Mouse (Mus musculus) heart, postnatal 36 days (tissue): ENCODE results near the gene Rgl2. TPM values are rescaled to one million over a fixed set of nuclear protein-coding genes. Genes with fewer than 3 reads are reported as not detected.
A peak's percentile ranks its signal among the peaks of the same experiment; 100 is the strongest.
"Not testable (repeated sequence)": the region's sequence is repeated elsewhere in the genome, so short reads cannot be mapped to it uniquely, and the experiment has no call there.

ENCODE experiments used
- DNase-seq, 2 experiments: peaks; one replicate each; pipeline ENCODE4 v3.0.0; 2021 to 2022
- intact Hi-C: fragments of 180-260 bp; cut with DNase I; formaldehyde crosslinking; loops from one replicate; pipeline ENCODE4 v1.15.1; 2025
- total RNA-seq, 2 experiments: library from RNA; stranded (reverse); gene quantifications; 2 replicates each; pipeline ENCODE4 v1.2.3; 2021

Rgl2 gene
- total RNA-seq, 2 experiments from 2014 or later, result 38.7 TPM

GRCm38 (mm10) chr17:33903911-33904651, 25.3 kb upstream of the Rgl2 start:
- intact Hi-C loops, result loop anchor here (2.0 kb wide), 1 partner anchor 17 kb away; no protein-coding TSS in a partner anchor
- not testable (repeated sequence) for DNase-seq

DNA sequence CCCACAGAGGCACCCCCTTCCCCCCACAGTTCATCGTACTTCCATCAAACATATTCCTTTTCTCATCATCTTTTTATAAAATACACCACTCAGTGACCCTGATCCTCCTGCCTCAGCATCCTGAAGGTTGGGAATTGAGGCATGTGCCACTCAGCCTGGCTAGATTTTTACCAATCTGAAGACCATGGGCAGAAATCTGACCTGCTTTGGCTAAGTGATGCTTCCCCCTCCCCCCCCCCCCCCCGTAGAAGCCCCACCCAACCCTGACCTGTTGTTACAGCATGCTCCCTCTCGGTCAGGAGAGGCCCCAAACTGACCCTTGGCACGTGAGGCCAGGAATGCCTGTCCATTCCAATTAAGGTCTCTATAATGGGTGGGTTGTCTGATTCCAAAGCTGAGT, 24.5 kb upstream of the Rgl2 start, which contains the start of gene Platr17:
Platr17 (plus strand) TSS at position 301 of the 400 bp plus-strand sequence.
- intact Hi-C loops, DNase-seq: not testable (repeated sequence)

GRCm38 (mm10) chr17:33908331-33909076, 20.8 kb upstream of the Rgl2 start:
- intact Hi-C loops, result no loop called here
- peak; percentile 34 to 41 for DNase-seq

- intact Hi-C loops, result no loop called here
- peak; percentile 99 to 100 for DNase-seq
Measured at GRCm38 (mm10) chr17:33909077-33909868, 20.1 kb upstream of the Rgl2 start, which contains the start of gene Daxx. Gene Daxx, plus strand, starts transcription at chr17:33909414.

DNA sequence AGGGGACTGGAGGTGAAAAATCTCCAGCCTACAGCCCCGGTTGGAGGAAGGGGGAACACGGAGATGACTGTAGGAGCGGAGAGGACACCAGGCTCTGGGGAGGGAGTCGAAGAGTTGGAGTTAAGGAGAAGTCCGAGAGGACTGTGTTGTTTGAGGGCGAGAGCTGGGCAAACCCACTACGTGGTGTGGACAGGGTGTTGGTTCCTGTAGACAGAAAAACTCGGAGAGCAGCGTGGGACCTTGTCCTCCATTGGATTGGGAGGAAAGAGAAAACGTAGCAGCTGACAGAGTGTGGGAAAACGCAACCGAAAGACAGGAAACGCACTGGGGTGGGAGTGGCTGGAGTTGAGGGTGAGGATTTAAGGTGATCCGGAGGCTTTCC, 19.5 kb upstream of the Rgl2 start:
- DNase-seq, result peak; percentile 56 to 60
- intact Hi-C loops, result no loop called here

DNA sequence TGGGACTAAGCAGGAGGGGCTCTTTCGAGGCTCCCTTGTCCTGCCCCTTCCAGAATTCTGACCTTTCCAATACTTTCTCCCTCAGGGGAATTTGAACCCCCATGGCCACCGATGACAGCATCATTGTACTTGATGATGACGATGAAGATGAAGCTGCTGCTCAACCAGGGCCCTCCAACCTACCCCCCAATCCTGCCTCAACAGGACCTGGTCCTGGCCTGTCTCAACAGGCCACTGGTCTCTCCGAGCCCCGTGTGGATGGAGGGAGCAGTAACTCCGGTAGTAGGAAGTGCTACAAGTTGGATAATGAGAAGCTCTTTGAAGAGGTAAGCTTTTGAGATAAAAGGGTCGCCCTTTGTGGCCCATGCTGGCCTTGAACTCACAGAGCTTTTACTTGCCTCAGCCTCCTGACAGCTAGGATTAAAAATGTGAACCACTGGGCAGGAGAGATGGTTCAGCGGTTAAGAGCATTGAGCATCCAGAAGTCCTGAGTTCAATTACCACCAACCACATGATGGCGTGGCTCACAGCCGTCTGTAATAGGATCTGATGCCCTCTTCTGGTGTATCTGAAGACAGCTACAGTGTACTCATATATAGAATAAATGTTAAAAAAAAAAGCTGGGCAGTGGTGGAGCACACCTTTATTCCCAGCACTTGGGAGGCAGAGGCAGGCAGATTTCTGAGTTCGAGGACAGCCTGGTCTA, 18.8 kb upstream of the Rgl2 start:
- intact Hi-C loops, result no loop called here
- no peak for DNase-seq

- intact Hi-C loops, result no loop called here
- DNase-seq, result no peak
Measured at GRCm38 (mm10) chr17:33911052-33911812, 18.1 kb upstream of the Rgl2 start.

DNA sequence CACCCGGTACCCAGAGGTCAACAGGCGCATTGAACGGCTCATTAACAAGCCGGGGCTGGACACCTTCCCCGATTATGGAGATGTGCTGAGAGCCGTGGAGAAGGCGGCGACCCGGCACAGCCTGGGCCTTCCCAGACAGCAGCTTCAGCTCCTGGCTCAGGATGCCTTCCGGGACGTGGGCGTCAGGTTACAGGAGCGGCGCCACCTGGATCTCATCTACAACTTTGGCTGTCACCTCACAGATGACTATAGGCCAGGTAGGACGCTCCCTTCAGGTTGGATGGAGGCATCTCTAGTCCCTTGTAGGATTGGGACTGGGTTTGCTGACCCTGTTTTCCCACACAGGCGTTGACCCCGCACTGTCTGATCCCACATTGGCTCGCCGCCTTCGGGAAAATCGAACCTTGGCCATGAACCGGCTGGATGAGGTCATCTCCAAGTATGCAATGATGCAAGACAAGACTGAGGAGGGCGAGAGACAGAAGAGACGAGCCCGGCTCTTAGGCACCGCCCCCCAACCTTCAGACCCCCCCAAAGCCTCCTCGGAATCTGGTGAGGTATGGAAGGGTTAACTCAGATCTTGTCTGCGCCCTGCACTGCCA, 17.4 kb upstream of the Rgl2 start:
- intact Hi-C loops, result no loop called here
- DNase-seq, result no peak

GRCm38 (mm10) chr17:33913264-33913663, 16.1 kb upstream of the Rgl2 start:
- no peak for DNase-seq
- intact Hi-C loops, result no loop called here

- intact Hi-C loops, result no loop called here
- DNase-seq, result no peak
Measured at GRCm38 (mm10) chr17:33913905-33914304, 15.4 kb upstream of the Rgl2 start.

GRCm38 (mm10) chr17:33914969-33915391, 14.4 kb upstream of the Rgl2 start:
- intact Hi-C loops, result no loop called here
- no peak for DNase-seq

- DNase-seq, result peak; percentile 93 to 95
- intact Hi-C loops, result no loop called here
Measured at GRCm38 (mm10) chr17:33915671-33916250, 13.6 kb upstream of the Rgl2 start, which contains the start of the genes Tapbp and Zbtb22. Gene Tapbp, plus strand, starts transcription at chr17:33915899. Gene Zbtb22, plus strand, starts transcription at chr17:33915904.

DNA sequence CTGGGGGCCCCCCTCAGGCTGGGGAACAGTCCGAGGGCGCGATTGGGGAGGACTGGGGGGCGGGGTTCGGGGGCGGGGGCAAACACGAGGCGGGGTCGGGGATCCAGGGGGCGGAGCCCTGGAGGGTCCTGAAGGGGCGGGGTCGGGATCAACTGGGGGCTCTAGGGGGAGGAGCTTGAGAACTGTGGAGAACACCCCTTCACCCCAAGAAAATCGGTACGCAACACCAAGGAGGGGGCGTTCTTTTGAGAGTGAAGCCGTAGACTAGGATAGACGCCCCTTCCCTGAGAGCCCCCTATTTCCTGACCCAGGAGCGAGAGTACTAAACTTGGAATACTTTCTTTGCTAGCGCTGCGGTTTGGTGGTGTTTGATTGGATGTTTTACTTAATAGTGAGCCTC, 13.0 kb upstream of the Rgl2 start:
- DNase-seq, result no peak
- intact Hi-C loops, result no loop called here

DNA sequence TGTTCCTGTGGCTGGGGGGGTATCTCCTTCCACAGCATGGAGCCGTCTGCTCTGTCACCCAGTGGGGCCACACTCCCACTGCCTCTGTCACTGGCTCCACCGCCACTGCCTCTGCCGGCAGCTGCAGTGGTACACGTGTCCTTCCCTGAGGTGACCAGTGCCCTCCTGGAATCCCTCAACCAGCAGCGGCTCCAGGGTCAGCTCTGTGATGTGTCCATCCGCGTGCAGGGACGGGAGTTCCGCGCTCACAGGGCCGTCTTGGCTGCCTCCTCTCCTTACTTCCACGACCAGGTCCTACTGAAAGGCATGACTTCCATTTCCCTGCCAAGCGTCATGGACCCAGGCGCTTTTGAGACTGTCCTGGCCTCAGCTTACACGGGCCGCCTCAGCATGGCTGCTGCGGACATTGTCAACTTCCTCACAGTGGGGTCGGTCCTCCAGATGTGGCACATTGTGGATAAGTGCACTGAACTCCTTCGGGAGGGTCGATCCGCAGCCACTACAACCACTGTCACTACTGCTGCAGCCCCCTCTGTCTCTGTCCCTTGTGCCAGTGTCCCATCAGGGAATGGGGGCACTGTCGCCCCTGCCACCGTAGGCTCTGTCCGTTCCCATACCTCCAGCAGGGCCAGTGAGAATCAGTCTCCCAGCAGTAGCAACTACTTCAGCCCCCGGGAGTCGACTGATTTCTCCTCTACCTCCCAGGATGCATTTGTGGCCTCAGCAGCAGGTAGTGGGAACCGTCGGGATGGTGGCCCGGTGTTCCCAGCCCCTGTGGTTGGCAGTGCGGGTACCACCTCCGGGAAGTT, 12.3 kb upstream of the Rgl2 start:
- no peak for DNase-seq
- intact Hi-C loops, result no loop called here

DNA sequence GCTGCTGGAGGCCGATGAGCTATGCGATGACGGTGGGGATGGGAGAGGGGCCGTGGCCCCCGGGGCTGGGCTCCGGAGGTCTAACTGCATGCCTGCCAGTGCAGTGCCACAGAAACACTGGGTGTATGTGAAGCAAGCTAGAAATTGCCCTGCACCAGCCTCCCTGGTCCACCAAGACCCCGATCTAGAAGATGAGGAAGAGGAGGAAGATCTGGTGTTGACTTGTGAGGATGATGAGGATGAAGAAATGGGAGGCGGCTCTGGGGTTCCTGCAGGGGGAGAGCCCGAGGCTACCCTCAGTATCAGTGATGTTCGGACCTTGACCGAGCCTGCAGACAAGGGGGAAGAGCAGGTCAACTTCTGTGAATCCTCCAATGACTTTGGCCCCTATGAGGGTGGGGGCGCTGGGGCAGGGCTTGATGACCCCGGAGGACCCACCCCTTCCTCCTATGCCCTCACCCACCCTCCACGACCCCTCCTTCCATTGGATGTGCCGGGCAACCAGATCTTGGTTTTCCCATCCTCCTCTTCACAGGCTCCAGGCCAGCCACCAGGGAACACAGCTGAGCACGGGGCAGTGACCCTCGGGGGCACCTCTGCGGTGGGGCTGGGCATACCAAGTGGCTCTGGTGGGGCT, 11.6 kb upstream of the Rgl2 start:
- intact Hi-C loops, result no loop called here
- DNase-seq, result no peak

DNA sequence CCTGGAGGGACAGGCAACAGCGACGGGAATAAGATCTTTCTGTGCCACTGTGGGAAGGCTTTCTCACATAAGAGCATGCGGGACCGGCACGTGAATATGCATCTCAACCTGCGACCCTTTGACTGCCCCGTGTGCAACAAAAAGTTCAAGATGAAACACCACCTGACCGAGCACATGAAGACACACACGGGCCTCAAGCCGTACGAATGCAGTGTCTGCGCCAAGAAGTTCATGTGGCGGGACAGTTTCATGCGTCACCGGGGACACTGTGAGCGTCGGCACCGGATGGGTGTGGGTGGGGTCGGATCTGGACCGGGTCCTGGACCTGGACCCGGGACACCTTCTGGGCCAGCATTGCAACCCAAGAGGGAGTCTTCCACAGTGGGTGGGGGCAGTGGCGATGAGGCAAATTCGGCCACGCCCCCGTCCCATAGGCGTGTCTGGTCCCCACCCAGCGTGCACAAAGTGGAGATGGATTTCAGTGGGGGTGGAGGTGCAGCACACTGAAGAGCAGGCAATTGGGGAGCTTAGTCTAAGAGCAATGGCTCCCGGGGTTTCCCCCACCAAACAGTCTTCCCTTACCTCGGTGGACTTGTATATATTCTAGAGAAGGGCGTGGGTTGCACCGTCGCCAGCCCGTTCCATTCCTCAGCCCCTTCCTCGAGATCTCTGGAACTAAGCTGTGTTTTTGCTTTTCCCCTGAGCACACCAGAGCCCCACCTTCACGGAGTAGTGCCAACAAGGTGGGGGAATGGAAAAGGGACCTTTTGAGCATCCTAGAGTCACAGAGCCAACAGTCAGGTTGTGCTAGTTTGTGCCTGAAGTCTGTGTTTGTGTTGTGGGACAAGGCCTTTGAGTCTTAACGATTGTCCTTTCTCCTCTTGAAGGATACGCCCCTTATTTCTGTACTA, 10.8 kb upstream of the Rgl2 start:
- DNase-seq, result peak; percentile 55 to 59
- intact Hi-C loops, result no loop called here
